Mouse (Mus musculus): ENCODE data around the gene Syne3.

Syne3 gene

DNA sequence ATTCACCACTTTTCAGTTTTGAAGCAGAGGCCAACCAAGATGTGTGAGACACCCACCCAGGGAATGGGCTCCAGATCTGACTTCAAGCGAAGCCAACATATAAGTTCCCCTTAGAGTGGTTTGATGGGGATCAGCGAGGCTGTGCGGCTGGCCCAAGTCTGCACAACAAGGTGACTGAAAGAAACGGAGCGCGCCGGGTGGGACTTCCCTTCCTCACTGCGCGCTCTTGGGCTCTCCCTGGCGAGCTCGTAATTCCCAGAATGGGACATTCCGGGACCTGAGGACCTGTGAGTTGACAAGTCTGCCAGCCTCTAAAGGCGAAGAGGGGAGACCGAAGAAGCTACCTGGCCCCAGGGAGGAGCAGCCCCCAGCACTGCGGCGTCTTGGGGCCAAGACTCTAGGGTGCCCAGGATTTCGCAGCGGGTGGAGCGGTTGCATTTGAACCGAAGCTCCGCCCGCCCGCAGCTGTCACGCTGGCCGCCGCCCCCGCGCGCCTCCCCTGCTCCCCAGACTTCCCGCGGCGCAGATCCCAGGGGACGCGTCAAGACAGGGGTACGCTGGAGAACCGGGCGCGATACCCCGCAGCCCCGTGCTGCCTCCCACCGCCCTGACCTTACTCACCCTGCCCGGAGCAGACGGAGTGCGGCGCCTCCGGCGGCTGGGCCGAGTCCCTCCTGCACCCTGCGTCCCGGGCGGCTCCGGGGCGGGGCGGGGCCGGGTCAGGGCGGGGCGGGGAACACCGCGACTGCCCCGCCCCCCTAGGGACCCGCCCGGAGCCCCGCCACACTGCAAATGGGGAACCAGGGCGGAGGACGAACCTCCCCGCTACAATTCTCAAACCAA lies at the start of gene Syne3:
TSS of gene Syne3 (minus strand) at position 440 of the 843 bp plus-strand sequence.
- DNase-seq (ENCODE audit: low spot score in 2 of 2): peak; percentile 73 to 81

DNA sequence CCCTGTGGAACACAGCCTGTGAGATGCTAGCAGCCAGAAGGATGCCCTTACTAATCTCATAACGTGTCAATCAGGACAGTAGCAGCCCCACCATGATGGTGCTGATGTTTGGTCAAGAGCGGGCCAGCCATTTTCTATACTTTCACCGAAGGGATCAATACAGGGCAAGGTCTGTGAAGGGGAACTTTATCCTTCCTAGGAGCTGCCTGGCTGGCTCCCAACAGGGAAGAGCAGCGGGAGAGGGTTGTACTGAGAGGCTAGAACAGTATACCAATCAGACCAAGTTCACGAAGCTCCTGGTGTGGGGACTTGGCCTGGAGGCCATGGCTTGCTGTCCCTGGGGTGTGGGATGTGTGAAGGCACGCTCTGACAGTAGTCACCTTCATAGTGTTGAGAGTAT lies 45.7 kb upstream of the Syne3 start:
- no peak for DNase-seq (ENCODE audit: low spot score in 2 of 2)

DNA sequence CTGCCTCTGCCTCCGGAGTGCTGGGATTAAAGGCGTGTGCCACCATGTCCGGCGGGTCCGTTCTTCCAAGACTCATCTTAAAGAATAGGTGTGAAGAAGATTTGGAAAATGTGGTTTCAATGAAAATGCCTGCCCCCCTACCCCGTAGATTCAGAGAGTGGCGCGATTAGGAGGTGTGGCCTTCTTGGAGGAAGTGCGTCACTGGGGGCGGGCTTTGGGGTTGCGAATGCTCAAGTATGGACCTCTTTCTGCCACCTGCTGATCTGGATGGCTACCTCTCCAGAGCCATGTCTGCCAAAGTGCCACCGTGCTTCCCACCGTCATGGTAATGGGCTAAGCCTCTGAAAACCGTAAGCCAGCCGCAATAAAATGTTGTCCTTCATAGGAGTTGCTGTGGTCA lies 44.4 kb upstream of the Syne3 start:
- DNase-seq (ENCODE audit: low spot score in 2 of 2): no peak

DNA sequence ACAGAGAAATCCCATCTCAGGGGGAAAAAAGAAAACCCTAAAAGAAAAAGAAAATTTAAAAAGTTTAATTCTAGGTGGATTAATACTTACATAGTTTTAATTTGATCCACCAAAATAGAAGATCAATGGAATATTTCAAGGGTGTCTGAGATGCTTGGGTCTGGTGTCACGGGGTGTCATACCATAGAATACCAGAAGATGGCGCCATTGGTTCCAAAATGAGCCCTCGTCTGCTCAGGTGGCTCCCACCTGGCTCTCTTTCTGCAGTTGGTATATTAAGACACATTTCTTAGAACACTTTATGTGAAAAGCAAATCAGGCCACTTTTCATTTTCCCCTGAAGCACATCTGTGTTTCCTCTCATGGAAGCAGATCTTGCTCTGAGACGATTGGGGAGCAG lies 41.3 kb upstream of the Syne3 start:
- no peak for DNase-seq (ENCODE audit: low spot score in 2 of 2)

DNA sequence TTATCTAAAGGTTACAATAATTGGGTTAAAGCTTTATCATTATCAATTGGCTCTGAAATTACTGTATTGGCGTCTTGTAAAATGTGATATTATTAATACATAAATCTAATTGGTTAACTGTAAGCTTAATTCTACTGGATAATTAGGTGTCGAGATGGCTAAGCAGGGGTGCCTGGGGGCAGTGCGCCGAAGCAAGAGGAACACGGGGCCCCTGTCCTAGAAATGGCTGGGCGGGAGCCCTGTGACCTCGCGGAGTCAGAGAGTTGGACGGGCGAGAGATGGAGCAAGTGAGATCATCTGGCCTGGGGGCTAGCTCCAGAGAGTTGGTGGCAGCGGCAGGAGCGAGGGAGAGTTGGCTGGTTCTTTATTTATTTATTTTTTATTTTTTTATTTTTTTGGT lies 40.2 kb upstream of the Syne3 start:
- DNase-seq (ENCODE audit: low spot score in 2 of 2): no peak

DNA sequence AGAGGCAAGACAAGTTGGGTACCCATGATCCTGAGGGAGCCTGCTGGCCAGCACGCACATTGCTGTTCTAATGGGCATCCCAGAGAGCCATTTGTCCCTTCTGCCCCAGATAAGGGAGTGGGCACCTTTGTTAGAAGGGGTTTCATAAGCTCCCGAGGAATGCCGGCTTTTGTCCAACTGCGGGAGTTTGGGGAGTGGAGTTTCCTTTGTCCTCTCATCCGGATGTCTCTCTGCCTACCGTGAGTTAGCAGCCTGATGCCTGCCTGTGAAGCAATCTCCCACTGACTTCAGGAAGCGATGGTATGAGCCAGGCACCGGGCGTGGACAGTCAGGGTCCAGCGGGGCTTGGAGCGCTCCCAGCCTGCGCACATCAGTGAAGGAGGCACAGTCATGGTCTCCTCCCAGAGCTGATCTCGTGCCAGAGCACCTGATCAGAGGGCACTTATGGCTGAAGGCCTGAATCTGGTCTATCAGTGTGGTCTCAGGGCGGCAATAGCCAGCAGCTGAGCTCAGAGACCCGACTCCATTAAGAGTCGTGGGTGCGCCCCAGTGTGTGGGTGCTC lies 38.8 kb upstream of the Syne3 start:
- no peak for DNase-seq (ENCODE audit: low spot score in 2 of 2)

DNA sequence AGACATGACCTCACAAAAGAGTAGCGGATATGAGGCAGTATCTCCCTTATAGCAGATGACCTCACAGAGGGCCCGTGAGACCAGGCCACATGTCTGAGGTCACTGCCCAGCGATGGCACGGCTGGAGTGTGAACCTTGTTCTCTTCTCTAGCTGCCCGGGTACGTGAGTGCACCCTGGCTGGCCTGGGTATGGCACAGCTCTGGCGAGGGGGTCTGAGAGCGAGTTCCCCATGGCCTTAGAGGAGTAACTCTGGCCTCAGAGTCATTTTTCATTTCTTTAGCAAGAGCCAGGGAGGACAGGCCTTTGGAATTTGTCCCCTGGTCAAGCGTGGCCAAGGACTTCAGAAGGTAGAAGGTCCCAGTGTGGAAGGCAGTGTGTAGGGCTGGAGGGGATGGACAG lies 35.2 kb upstream of the Syne3 start:
- DNase-seq (ENCODE audit: low spot score in 2 of 2): no peak

DNA sequence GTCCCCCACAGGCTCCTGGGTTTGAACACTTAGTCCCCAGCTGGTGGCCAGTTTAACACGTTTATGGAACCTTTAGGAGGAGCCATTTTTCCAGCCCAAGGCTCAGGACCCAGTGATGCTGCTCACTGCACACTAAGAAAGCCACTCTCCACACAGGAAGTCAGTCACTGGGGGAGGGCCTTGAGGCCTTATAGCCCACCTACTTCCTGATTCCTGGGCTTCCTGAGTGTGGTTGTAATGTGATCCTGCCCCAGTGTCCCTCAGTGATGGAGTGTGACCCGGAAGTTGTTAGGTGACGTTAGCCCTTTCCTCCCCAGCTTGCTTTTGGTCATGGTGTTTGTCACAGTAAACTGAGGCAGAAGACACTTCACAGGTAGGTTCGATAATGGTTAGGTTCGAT lies 33.5 kb upstream of the Syne3 start:
- DNase-seq (ENCODE audit: low spot score in 2 of 2): no peak

DNA sequence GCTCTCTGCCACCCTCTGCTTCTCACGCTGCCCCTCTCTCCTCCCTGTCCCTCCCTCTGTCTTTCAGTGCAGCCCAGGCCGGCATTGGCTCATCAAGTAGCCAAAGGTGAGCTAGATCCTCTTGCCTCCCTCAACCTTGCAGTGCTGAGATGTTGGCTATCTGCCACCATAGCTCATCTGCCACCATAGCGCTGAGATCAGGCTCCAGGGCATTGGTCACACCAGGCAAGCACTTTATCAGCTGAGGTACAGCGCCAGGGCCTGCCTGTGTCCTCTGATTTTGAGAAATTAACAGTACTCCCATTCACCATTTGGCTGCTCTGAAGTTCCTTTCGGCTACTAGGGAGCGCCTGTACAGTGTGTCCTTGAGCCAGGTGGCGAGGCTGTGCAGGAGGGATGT lies 31.3 kb upstream of the Syne3 start:
- no peak for DNase-seq (ENCODE audit: low spot score in 2 of 2)

DNA sequence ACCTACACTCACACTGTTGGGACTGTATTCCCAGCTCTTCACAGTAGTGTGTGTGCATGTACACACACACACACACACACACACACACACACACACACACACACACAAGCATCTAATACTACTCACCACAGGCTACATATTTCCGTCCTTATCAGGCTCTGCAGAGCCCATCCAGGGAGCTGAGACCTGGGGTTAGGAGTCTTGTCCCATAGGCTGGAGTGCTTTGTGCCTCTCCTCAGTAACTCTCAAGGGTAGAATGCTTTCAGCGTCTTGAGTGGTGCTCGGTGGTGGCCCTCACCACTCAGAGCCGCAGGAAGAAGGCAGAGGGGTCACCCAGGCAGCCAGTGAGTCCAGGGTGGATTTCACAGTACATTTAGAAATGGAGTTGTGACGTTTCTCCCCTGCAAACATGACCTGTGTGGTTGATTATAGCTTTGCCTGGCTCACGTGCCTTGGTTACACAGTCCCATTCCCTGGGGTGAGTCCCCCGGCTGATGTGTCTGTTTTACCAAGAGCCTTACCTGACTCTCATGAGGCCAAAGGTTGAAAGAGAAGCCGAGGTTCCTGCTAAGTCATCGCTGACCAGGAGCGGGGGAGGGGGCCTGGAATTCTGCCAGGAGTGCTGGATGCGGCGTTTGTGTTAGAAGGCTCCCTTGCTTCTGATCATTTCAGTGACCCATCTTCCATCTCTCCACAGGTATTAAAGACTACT lies 30.1 kb upstream of the Syne3 start:
- no peak for DNase-seq (ENCODE audit: low spot score in 2 of 2)

DNA sequence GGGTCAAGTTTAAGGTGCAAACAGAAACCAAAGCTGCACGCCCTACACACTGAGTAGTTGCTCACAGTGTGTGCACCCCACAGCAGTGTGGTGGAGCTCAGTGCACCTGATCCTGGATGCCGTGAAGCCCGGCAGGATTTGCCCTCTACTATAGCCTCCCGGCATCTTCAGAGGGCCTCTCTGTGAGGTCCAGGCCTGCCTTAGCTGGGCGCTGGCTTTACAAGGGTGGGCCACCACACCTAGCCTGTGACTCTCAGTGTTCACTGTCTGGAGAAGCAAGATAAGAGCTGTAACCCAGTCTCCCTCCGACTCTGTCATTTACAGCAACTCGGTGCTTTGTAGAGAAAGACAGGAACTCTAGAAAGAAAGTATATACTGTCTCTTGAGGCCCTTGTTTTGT lies 29.3 kb upstream of the Syne3 start:
- peak in 1 of 2 experiments; percentile 37 for DNase-seq (ENCODE audit: low spot score in 2 of 2)

DNA sequence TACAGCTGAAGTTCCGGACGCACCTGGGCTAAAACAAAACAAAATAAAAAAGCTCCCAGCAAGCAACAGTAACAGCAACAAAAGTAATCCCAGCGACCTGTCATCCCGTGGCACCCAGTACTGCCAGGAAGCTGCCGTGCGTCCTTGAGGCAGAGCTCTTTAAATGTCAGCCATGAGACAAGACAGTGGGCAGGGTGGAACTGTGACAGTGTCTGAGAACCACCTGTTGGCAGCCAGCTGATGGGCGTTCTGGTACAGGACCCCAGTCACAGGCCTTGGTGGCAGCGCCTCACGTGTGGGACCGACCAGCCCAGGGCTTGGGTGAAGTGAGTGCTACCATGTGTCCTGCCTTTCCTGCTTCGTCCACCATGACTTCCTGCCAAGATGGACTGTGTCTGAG lies 28.6 kb upstream of the Syne3 start:
- DNase-seq (ENCODE audit: low spot score in 2 of 2): no peak

DNA sequence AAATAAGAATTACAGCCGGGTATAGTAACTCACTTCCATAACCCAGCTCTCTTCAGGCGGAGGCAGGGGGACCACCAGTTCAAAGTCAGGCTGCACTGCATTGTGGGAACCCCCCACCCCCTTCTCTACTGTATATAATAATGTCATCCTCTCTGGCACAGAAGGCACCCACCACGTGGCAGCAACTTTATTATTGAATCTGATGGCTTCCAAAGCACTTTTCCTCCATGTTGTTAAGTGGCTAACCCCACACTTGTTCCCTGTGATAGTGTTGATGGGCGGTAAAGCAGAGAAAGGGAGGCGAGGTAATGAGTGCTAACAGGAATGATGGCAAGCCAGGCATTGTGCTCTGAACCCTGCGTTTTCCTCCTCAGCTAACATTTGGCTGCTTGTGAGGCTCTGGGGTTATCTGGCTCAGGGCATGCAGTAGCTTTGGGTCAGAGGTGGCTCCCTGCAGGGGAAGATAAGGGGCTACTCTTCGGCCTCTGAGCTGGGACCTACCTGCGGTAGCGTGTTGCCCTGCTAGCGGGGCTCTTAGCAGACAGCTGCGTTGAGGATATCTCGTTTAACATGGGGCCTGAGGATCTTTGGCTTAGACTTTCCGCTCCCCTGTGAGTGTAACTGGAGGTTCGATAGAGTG lies 24.6 kb upstream of the Syne3 start:
- DNase-seq (ENCODE audit: low spot score in 2 of 2): peak; percentile 53 to 58

DNA sequence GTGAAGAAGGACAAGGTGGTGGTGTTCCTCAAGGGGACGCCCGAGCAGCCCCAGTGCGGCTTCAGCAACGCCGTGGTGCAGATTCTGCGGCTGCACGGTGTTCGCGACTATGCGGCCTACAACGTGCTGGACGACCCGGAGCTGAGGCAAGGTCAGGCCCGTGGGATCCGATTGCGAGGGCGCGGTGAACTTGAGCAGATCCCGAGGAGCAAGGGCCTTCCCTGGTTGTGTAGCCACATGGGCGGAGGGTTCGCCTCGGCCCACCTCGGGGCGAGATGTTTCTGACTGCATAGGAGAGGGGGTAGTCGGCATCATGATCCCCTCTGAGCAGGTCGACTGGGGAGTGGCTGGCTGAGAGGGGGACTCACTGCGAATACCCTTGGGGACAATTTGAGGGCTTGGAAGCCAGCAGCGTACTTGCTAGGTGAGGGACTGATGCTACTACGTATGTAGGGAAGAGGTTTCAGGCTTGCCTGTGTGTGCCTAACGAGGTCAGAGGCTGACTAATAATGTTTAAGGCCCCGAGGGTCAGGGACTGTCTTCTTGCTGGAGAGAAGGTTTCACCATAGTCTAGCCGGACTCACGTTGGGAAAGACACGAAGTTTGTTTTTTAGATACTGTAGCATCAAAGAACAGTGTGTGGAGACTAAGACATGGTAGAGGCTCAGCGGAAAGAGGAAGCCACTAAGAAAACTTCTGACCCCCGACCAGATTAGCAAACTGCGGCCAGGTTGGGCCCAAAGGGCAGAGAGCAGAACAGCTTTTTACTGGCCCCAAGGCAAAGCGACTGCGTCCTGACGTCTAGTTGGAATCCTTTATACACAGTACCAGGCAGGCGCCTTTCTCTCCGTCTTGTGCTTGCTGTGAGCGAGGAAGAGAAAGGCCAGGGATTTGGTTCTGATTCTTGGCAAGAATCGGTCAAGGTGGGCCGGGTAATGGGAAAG lies 23.5 kb upstream of the Syne3 start:
- peak in 1 of 2 experiments; percentile 33 for DNase-seq (ENCODE audit: low spot score in 2 of 2)

DNA sequence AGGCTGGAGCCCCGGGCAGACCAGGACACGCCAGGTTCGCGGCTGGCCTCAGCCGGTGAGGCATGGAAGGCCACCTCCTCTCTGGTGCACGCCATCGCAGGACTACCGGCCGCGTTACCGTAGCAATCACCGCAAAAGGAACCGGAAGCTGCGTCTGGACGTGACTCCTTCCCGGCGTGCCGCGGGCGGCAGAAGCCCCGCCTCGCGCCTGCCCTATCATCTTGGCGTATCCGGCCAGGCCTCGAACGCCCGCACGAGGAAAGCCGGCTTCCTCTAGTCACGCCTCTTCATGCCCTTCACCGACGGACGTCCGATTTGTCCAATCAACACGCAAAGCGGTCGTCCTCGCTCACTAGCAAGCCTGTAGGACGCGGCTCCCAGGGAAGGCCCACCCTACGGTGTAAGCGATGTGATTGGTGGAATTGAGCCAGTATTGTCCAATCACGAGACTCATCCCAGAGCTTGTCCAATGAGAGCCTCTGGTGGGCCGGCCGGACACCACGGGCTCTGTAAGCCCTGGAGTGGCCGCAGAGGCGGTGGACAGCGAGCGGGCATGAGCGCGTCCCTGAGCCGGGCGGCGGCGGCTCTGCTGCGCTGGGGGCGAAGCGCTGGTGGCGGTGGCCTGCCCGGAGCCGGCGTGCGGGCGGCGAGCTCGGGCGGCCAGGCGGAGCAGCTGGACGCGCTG lies 22.7 kb upstream of the Syne3 start, which contains the start of gene Glrx5:
TSS of gene Glrx5 (plus strand) at position 542 of the 685 bp plus-strand sequence.
- DNase-seq (ENCODE audit: low spot score in 2 of 2): peak; percentile 93 to 95

DNA sequence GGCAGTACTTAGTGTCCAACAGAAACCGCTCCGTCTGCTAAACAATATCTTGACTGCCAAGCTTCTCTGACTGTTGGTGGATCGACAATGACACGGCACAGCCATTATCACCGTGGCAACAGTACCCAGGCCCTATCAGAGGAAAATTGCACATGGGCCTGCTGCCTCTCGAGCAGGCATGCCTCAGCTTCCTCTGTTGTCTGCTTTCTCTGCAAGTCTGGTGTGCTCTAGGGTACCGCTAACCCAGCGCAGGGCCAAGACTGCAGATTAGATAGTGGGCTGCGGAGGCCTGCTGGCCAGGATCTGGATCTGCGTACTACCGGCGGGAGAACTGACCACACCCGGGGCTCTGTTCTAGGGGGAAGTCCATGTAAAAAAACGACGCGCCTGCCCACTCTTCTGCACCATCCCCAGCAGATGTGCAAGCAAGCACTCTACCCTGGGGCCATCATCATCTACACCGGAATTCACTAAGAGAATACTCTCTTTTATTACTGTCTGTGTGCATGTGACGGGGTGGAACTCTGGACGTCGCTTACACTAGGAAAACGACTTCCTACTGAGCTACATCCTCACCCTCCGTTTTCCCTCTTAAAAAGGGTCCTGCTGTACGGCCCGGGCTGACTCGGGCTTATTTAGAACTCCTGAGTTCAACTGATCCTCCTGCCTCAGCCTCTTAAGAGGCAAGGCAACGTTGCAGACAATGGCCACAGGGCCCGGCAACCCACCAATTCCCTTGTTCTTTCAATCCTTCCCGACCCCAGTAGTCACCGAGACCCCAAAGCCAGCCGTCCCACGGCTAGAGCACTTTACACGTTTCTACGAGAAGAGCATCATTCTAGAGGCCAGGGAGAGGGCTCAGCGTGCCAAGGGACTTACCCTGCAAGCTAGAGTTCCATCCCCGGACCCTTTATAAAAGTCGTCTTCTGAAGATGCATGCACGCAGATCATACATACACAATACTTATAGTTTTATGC lies 21.8 kb upstream of the Syne3 start:
- no peak for DNase-seq (ENCODE audit: low spot score in 2 of 2)

DNA sequence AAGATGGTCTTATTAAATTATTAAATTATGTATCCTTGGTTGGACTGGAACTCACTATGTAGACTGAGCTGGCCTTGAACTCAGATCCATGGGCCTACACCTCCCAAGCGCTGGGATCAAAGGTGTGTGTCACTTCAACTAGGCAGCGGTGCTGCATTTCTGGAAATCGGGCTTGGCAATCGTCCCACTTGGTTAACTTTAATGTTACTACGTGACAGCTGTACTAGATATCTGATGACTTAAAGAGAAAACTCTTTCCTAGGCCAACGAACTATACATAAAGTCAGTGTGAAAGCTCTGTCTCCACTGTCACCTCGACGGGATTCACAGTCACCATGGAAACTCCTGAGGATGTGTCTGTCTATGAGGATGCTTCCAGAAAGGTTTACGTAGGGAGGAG lies 20.3 kb upstream of the Syne3 start:
- DNase-seq (ENCODE audit: low spot score in 2 of 2): no peak

DNA sequence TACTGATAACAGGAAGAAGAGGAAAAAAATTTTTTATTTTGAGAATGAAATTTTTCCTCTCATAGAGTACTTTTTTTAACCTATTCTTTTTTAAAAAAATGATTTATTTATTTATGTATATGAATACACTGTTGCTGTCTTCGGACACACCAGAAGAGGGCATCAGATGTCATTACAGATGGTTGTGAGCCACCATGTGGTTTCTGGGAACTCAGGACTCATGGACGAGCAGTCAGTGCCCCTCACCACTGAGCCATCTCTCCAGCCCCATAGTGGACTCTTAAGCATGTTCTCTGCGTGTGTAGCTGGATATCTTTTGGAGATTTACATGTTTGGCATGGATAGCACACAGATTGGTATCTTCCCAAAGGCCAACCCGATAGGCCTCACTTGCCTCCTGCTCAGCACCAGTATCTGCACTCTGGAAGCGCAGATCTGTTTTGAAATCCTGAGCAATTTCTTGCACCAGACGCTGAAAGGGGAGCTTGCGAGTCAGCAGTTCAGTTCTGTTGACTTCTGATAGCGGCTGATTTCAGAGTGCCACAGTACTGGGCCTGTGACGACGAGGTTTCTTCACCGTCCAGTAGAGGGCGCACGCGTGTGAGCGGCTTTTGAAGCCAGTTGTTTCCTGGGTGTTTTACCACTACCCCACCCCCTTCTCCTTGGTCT lies 17.8 kb upstream of the Syne3 start:
- DNase-seq (ENCODE audit: low spot score in 2 of 2): peak; percentile 86 to 90
